Mouse (Mus musculus): Measurements from ENCODE around the gene Krtap31-2.

GRCm38 (mm10) chr11:99964213-99964612, 28.1 kb downstream of the Krtap31-2 start:
- TF ChIP-seq POLR2A (IDR thresholded peaks at IDR 0.05; ENCODE audit: control insufficient read depth, low read depth, low read length) (no peak), CTCF (IDR thresholded peaks at IDR 0.05; ENCODE audit: control insufficient read depth, insufficient read depth, insufficient replicate concordance, low read depth, low read length) (peak; percentile 27; the same call in 1 of the 2 replicates)
